Mouse (Mus musculus): ENCODE data around the gene Dedd2.
A peak's percentile ranks its signal among the peaks of the same experiment; 100 is the strongest.

Gene Dedd2

DNA sequence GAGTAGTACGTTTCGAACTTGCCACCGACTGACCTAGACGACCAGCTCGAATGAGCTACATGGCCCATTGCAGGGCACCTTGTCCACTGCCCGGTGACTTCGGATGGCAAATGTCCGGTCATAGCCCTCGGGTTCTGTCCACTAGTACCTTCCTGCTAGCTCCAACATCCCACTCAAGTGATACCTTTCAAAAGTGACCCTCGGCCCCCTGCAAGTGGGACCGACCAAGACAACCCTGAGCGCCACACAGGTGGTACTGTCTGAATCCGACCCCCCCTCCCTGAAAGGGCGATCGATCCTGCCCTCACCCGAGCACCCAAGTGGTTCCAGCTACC is 1.0 kb downstream of the Dedd2 start:
- peak; percentile 45 for DNase-seq (ENCODE audit: low read depth, low spot score)

DNA sequence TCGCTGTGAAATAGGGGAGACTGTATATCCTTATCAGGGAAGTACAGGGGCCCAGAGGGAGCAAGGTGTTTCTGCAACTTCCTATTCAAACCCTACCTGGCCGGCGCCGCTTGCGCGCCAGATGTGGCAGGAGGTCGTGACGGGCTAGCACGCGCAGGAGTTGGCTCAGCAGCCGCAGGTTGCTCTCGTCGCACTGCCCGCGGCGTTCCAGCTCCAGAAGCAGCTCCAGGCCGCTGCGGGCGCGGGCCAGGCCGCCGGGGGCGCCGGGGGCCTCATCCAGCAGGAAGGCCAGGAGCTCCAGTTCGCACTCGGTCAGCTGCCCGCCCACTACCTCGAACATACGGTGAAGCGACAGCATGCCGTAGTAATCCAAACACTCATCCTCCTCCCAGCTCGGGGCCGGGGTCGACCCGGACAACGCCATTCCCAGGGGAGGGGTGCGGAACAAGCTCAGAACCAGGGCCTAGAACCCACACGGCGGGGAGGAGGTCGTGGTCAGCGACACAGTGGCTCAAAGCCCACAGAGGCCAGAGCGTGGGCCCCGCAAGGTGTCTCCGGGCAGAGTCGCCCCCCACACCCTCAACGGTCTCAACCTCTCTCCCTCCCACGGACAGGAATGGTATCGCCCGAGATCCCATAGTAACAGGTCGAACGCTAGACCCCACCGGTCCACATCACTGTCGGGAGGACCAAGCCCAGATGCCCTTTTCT is 1.6 kb downstream of the Dedd2 start:
- no peak for DNase-seq (ENCODE audit: low read depth, low spot score)

- no peak for DNase-seq (ENCODE audit: low read depth, low spot score)
Observed at GRCm38 (mm10) chr7:25217653-25218395, 2.6 kb downstream of the Dedd2 start.

- no peak for DNase-seq (ENCODE audit: low read depth, low spot score)
Observed at GRCm38 (mm10) chr7:25214172-25214571, 6.2 kb downstream of the Dedd2 start.

DNA sequence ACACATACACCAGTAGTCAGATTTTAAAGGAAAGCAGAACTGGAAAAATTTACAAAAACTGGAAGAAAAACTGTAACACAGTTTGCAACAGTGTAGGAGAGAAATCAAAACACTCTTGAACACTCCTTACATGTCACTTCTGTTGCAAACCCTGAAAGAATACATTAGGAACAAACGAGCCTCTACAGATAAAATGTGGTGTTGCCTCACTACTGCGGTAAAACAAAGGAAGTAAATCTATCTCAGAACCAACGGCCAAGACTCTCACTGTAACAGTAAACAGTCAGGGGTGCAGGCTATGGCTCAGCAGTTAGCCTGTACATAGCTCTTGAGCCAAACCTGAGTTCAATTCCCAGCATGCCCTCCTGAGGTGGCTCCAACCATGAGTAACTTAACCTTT is 7.3 kb downstream of the Dedd2 start:
- DNase-seq (ENCODE audit: low read depth, low spot score) = no peak

DNA sequence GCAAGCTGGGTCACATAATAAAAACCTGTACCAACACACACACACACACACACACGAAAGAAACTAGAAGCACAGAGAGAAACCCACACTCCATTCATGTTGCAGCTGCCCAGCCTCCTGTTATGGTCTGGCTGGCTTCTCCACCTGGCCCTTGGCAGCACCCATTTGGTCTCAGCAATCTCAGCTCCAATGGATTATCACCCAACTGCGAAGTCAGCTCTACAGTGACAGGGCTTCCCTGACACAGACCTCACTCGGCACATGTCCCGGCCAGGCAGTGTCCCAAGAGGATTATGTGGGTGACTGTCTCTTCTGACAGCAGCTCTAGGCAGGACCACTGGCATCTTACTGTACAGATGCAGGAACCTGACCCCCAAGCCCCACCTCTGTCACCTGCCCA is 9.9 kb downstream of the Dedd2 start:
- no peak for DNase-seq (ENCODE audit: low read depth, low spot score)

DNA sequence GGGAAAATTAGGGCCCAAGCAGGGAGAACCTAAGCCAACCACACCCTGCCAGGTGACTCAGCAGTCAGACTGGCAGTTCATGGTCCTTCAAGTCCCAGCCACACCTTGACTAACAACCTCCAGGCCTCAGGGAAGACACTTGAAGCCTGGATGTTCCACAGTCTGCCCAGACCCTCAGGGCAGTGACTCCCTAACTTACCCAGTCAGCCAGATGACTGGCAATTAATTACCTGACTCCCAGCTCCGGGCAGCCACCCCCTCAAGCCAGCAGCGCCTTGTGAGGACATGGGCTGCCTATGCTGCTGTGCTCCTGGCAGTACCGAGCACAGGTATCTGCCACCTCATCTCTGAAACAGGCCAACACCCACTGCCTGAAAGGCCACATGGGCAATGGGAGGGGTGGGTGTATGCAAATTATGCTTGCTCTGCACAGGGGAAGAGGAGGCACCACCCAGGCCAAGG is 11.2 kb downstream of the Dedd2 start:
- DNase-seq (ENCODE audit: low read depth, low spot score) = no peak

- no peak for DNase-seq (ENCODE audit: low read depth, low spot score)
Observed at GRCm38 (mm10) chr7:25206094-25206830, 14.2 kb downstream of the Dedd2 start.

DNA sequence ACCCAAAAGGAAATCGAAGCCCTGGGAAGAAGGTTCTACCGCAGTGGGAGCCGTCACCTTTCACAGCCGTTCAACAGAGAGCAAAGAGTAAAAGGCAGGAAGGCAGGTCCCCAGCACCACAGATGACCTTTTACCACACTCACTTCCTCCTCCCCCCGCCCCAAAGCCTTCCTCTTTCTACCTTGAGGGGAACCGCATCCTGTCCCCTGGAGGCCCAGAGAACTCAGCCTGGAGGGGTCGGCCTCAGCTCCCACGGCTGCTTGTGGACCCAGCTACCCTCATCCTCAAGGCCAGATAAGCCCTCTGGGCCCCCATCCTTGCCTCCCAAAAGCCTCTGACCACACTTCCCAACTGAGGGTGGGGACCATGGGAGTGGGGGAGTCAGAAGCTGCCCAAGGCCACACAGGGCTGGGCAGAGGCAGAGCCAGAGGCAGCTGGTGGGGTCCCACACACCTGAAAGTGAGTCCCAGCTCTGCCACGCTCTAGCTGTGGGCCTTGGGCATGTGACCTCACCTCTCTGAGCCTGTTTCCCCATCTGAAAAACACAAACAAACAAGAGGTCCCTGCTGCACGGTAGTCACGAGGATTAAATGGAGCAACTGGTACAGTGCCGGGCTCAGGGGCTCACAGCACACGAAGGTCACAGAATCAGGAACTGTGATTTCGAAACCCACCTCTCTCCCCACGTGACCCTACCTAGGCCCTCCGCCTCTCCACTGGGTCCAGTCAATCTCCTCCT is 14.9 kb downstream of the Dedd2 start:
- no peak for DNase-seq (ENCODE audit: low read depth, low spot score)

DNA sequence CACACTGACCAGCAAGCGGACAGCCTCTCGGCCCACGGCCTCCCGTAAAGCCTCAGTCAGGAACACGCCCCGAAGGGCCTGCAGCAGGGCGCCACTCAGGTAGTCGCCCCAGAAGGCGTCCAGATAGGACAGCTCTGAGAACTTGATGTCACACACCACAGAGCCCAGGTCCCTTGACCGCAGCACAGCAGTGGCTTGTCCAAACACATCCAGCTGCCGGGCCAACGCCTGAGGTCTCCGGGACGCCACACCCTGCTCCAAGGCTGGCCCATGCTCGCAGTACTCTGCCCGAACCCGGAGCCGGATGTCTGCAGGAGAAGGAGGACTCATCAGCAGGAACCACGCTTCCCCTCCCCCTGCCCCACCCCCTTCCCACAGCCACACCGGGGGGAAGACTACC is 16.8 kb downstream of the Dedd2 start:
- no peak for DNase-seq (ENCODE audit: low read depth, low spot score)

GRCm38 (mm10) chr7:25197384-25198018 is 22.9 kb downstream of the Dedd2 start:
- no peak for DNase-seq (ENCODE audit: low read depth, low spot score)

GRCm38 (mm10) chr7:25196107-25196506 is 24.3 kb downstream of the Dedd2 start:
- DNase-seq (ENCODE audit: low read depth, low spot score) = no peak

- no peak for DNase-seq (ENCODE audit: low read depth, low spot score)
Observed at GRCm38 (mm10) chr7:25195148-25195547, 25.3 kb downstream of the Dedd2 start.

DNA sequence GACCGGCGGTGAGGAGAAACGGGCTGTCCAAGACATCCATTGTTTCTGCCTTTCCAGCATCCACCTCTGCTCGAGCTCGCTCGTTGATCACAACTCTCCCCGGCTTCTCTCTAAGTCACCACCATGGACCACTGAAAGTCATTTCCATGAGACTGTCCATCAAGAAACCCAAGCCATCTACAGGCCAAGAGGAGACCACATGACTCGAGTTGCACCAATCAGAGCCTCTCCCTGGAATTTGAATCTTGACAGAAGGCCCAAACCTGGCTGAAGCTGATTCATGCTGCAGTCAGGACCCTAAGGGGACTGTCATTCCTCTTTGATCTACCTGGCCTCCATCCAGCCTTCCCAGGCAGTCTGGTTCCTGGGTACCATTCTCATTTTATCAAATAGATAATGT is 28.3 kb downstream of the Dedd2 start:
- no peak for DNase-seq (ENCODE audit: low read depth, low spot score)

- no peak for DNase-seq (ENCODE audit: low read depth, low spot score)
Observed at GRCm38 (mm10) chr7:25190806-25191205, 29.6 kb downstream of the Dedd2 start.

- peak; percentile 67 for DNase-seq (ENCODE audit: low read depth, low spot score)
Observed at GRCm38 (mm10) chr7:25187662-25188650, 32.5 kb downstream of the Dedd2 start.

DNA sequence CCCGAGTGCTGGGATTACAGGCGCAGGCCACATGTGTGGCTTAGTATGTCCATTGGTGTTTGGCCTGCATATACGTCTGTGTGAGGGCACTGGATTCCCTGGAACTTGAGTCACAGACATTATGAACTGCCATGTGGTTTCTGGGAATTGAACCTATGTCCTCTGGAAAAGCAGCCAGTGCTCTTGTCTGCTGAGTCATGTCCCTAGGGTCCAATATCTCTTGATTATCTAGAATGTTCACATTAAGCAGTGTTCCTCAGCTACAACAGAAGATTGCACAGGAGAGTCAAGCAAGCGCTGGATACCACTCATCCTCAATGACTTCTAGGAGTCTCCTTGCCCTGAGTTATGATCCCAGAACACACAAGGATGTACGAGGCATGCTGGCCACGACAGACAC is 36.3 kb downstream of the Dedd2 start:
- DNase-seq (ENCODE audit: low read depth, low spot score) = no peak

GRCm38 (mm10) chr7:25181814-25182213 is 38.6 kb downstream of the Dedd2 start:
- no peak for DNase-seq (ENCODE audit: low read depth, low spot score)

DNA sequence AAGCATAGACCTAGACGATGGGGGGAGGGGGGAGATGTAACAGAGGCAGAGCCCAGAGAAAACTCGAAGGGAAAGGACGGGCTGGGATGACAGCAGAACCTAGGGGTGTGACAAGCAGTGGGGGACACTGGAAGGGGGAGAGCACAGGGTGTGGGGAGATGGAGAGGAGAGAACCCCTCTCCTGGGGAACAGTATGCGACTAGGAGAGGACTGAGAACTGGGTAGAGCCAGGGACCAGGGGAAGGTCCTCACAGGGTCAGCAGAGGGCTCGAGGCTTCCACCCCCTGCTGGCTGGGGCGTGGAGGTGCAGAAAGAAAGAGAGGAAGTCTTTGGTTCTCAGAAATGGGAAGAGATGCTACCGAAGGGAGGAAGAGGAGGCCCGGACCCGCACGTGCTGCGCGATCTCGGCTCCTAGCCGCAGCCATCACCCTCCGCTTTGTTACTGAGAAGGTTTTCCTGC is 39.1 kb downstream of the Dedd2 start:
- no peak for DNase-seq (ENCODE audit: low read depth, low spot score)

DNA sequence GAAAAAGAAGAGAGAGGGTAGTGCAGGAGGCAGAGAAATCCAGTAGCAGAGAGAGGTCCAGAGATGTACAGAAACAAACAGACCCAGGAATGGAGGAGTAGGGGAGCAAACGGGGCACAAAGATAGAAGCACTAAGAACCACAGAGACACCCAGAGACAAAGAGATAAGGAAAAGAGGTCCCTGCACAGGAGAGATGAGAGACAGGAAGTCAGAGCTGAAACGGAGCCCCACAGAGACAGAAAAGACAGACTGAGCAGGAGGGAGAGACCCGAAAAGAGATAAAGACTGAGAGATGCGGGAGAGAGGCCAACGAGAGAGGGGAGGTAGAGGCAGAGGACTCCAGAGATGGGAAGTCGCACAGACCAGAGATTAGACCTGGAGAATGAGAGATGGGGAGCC is 39.9 kb downstream of the Dedd2 start:
- no peak for DNase-seq (ENCODE audit: low read depth, low spot score)

Data from retina, adult 2 months (tissue).